Mouse (Mus musculus) CD4-positive naive resting alpha-beta T cell, adult 76 days (primary cell): ENCODE data around the gene Pus7. TPM values are rescaled to one million over a fixed set of nuclear protein-coding genes. Genes with fewer than 3 reads are reported as not detected.

Experiments used
- total RNA-seq: library from RNA; stranded (reverse); gene quantifications from one replicate; pipeline ENCODE4 v1.2.4, GENCODE M21; 2023

The Pus7 gene
- total RNA-seq = 29.8 TPM

GRCm38 (mm10) chr5:23782931-23783877 lies at the start of gene Pus7:
TSS of gene Pus7 (minus strand) at chr5:23783711.

GRCm38 (mm10) chr5:23787536-23788389 lies 4.3 kb upstream of the Pus7 start, which contains the start of gene Rint1:
TSS of gene Rint1 (plus strand) at chr5:23787711.

Other genes with a start within 250 kb of the Pus7 start
- 105 TPM for gene Srpk2, start 99.1 kb downstream of the Pus7 start, total RNA-seq
- 40.8 TPM for gene Rint1, start 4.0 kb upstream of the Pus7 start, total RNA-seq
- 42.7 TPM for gene Tomm7, start 60.5 kb upstream of the Pus7 start, total RNA-seq
- gene Fam126a, start 247.0 kb upstream of the Pus7 start, total RNA-seq = 15.2 TPM